Mouse (Mus musculus) c-Kit-negative CD71-positive TER-119-positive erythroid progenitor cells, embryonic 14.5 days (primary cell): ENCODE results near the gene Ddah1.
"Not testable (repeated sequence)": the region's sequence is repeated elsewhere in the genome, so short reads cannot be mapped to it uniquely, and the experiment has no call there.

Experiments used
- DNase-seq: peaks from one replicate; pipeline ENCODE4 v3.0.0-alpha.2; 2013; ENCODE audit warnings: low read depth, low spot score

Ddah1 gene

GRCm38 (mm10) chr3:145906582-145906981 is 148.1 kb downstream of the Ddah1 start:
- no peak for DNase-seq

DNA sequence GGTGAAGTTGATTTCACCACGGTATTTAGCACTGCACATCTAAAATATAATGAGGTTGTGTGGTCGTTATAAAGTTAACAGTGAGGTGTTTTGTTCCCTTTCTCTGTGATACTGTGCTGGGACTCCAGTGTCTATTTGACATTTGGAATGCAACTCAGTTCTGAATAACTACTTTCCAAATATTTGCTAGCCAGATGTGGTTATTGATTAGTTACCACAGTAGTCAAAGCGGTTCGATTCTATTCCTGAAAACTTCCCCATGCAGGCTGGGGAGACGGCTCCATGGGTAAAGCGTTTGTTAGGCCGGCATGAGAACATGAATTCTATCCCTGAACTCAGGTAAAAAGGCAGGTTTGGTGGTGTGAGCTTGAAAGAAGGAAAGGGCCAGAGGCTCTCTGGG is 154.0 kb downstream of the Ddah1 start:
- no peak for DNase-seq

DNA sequence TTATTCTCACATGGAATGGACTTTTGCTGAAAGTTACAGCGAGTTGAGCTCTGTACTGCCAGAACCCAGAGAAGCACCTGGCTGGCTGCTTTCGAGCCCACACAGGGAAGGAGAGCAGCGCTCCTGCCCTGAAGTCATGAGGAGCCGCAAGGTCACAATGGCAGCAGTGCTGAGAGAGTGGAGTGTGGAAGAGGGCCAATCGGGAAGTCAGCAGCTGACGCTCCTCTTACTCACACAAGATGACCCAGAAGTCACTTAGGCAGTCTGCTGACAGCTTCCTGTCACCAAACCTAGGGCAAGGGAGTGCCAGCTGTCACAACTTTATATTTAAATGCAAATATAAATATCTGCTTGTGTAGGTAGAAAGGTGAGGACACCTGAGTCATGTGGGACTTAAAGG is 154.8 kb downstream of the Ddah1 start:
- no peak for DNase-seq

GRCm38 (mm10) chr3:145913942-145914341 is 155.5 kb downstream of the Ddah1 start:
- DNase-seq, result not testable (repeated sequence)

- no peak for DNase-seq
Observed at GRCm38 (mm10) chr3:145916374-145916773, 157.9 kb downstream of the Ddah1 start.

GRCm38 (mm10) chr3:145916826-145917225 is 158.4 kb downstream of the Ddah1 start:
- no peak for DNase-seq

DNA sequence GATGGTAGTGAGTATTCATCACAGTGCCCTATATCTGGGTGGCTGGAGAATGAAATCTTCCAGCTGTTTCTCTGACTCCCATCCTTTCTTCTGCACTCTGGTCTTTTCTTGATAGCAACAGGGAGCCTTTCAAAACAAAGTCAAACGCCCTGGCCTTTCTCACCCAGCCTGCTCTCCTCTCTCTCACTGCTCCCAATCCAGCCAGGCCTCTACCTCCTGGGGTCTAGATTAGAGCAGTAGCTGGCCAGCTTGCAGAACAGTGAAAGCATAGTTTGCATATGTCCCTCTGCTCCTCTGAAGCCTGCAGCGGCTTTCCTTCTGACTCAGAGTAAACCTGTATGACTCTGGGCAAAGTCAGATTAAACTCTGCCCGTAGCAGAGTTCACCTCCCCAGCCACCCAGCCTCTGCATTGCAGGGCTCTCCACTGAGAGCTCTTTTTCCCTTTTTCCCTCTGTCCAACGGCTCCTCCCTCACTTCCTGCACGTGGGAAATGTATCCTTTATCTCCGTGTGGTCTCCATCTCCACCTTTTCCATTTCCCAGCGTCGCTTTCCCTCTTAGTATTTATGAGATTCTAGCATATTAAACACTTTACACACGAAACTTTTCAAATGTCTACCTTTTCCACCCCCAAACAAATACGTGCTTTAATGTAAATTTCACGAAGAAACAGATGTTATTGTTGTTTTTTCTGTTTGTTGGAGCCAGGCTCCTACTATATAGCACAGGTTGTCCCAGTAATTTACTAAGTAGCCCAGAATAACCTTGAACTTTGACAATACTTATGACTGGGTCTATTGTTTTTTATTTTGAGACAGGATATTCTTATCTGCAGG is 163.8 kb downstream of the Ddah1 start, which contains the start of gene Bcl10:
TSS of gene Bcl10 (plus strand) at position 786 of the 836 bp plus-strand sequence.
- no peak for DNase-seq

DNA sequence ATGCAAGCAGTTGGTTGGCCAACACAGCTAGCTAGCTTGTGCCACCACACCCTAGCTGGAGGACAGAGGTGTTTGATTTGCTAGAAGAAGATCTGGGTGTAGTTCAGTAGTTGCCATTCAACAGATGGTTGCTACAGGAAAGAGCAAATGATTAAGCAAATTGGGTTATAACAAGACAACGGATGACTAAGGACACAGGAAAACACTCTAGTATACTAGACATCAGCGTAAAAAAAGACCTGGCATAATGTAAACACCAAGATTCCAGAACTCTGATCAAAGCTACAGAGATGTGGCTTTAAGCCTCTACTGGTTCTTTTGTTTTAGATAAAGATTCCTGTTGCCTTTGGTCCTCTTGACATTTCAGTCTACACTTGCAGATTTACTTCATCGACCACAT is 164.5 kb downstream of the Ddah1 start:
- no peak for DNase-seq

- peak; percentile 99 for DNase-seq
Observed at GRCm38 (mm10) chr3:145923874-145924577, 165.6 kb downstream of the Ddah1 start.

GRCm38 (mm10) chr3:145924649-145925337 is 166.3 kb downstream of the Ddah1 start:
- DNase-seq, result no peak

- DNase-seq, result no peak
Observed at GRCm38 (mm10) chr3:145925506-145925905, 167.0 kb downstream of the Ddah1 start.

- DNase-seq, result no peak
Observed at GRCm38 (mm10) chr3:145929525-145930400, 171.3 kb downstream of the Ddah1 start.

DNA sequence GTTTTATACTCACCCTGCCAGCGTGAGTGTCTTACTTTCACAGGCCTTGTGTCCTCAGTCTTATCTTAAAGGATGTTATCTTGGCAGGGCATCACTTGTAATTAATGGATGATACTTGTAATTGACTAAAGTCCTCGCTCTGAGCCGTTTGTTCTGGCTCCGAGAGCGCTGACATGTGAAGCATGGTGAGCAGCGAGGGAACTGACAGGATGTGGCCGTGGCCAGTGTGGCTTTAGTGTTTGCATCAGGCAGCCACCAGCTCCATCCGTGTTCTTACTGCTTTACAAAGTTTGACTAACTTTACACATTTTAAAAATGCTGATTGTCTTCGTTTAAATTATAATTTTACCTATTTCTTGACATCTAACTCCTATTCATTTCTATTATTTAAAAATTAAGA is 175.4 kb downstream of the Ddah1 start:
- no peak for DNase-seq

GRCm38 (mm10) chr3:145937505-145938404 is 179.3 kb downstream of the Ddah1 start, which contains the start of gene 2410004B18Rik:
2410004B18Rik (plus strand) TSS chr3:145938014.
- peak; percentile 86 for DNase-seq

DNA sequence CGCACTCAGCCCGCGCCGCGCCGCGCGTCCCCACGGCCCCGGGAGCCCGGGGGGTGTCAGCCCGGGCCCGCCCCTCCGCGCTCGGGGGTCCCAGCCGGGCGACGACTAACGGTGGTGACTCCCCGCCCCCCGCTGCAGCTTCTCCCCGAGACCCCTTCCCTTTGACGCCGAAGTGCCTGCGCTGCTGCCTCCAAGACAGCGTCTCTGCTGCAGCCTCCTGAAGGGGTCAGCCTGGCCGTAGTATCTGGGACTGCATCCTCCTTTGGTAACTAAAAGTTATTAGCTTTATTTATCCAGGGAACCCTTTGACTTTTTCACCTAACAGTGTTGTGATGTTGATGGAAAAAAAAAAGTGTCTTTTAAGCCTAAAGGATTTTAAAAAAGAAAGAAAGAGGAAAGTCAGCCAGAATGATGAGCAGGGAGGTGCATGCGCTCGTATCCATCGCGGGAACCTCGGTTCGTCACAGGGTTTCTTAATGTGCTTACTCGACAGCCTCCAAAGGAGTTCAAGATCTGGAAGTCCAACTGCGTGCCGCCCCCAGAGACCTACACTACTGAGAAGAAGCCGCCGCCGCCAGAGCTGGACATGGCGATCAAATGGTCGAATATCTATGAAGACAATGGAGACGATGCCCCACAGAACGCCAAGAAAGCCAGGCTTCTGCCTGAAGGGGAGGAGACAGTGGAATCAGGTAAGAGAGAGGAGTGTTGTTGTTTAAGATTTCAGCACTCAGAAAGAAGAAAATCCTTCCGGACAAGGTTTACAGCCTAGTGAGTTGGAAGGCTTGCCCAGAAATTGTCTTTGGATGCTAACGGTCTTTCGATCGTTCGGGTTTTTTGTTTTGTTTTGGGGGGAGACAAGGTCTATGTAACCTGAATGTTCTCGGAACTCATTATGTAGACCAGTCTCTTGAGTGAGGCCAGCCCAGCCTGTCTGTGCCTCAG is 180.2 kb downstream of the Ddah1 start:
- DNase-seq, result no peak

GRCm38 (mm10) chr3:145939402-145939801 is 180.9 kb downstream of the Ddah1 start:
- no peak for DNase-seq

- no peak for DNase-seq
Observed at GRCm38 (mm10) chr3:145939971-145940370, 181.5 kb downstream of the Ddah1 start.

DNA sequence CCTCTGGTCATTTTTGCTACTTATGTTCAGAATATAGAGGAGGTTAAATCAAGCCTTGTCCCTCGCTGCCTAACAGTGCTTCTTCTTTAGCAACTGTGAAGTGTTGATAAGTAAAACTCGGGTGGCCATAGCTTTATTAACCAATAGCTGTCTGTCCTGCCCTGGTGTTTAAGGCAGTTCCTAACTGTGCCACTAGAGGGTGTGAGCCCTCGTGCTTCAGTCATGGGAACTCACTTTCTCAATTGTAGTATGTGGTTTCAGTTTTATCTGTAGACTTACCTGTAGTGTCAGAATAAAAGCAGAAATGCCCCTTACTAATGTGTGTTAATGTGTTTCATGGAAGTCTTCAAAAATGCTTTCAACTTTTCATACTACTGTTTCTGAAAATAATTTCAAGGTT is 183.5 kb downstream of the Ddah1 start:
- peak; percentile 65 for DNase-seq
